ENCODE assay signal across 17 mouse cellular contexts in the genomic region with DNA sequence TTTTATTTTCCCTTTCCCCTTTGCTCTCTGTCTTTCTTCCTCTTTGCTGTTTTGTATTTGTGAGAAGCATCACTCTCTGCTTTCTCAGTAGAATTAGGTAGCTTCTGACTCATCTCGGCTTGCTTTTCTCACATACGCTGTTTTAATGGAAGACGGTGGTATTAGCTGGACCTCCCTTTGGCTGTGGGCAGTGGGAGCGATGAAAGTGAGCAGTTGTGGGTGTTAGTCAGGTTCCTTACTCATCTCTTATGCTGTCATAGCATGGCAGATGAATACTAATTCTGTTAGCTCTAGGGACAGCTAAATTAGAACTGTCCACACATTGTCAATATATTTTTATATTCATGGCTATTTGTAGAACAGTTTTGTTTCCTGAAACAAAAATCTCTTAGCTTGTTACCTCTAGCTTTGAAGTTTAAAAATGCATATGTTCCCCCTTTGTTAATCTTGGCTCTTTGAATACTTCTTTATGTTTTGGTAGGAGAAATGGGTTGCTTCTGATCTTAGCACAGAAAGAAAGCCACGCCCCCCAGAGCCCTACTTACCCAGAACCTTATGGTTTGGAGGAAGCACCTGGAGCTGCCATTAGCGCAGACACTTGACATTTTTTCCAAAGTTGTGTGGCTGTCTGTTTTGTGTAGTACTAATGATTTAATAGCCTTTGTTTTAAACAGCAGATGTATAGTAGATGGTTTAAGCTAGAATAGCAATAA.
DNase-seq lines count a peak whose midpoint lies in the region; ATAC-seq and TF ChIP-seq lines count a peak whose summit lies in the region.
"Had no signal": no experiment of that assay in that cellular context is flagged by ENCODE, and none has a peak within 500 bp of the region (broad histone marks: within the 10 kb centered on the region; RNA-seq: fewer than 3 reads in every experiment).

No protein-coding gene starts in this region.

- TF ChIP-seq CTCF in intestine, postnatal 0 days (IDR thresholded peaks at IDR 0.05; ENCODE audit: low read depth) = no peak

- H3K4me2 ChIP-seq in embryonic facial prominence, embryonic 12.5 days (replicated peaks) = no peak overlapping the region
- H3K4me2 ChIP-seq in intestine, postnatal 0 days (replicated peaks; ENCODE audit: low read depth) = no peak overlapping the region
- H3K4me2 ChIP-seq: liver, embryonic 12.5 days; midbrain, embryonic 13.5 days; neural tube, embryonic 13.5 days had no signal

- no peak overlapping the region for H3K4me3 ChIP-seq in embryonic facial prominence, embryonic 12.5 days
- no peak overlapping the region for H3K4me3 ChIP-seq in intestine, postnatal 0 days (ENCODE audit: low read depth, low read length)
- H3K4me3 ChIP-seq: erythroblast, embryonic 14.5 days; liver, embryonic 12.5 days; midbrain, embryonic 13.5 days; neural tube, embryonic 13.5 days had no signal

- H3K36me3 ChIP-seq in embryonic facial prominence, embryonic 12.5 days = 0 out of 2 replicates have a peak, but pooled peaks cover 3% of the 10 kb centered on the region
- H3K36me3 ChIP-seq in intestine, postnatal 0 days (ENCODE audit: control insufficient read depth, insufficient read depth) = no peaks in the 10 kb centered on the region
- H3K36me3 ChIP-seq: G1E; liver, embryonic 12.5 days; midbrain, embryonic 13.5 days; neural tube, embryonic 13.5 days had no signal

- H3K9ac ChIP-seq in embryonic facial prominence, embryonic 12.5 days = no peak overlapping the region
- no peak overlapping the region for H3K9ac ChIP-seq in intestine, postnatal 0 days (ENCODE audit: low read depth, low read length)
- H3K9ac ChIP-seq: liver, embryonic 12.5 days; midbrain, embryonic 13.5 days; neural tube, embryonic 13.5 days had no signal

- no peak for DNase-seq in frontal cortex, postnatal 36 days (ENCODE audit: low spot score in 2 of 2)
- peak; percentile 31 for DNase-seq in 3T3-L1 (ENCODE audit: low read depth, low spot score)
- peak; percentile 47 to 55 for DNase-seq in thymus, adult 18-20 months
- DNase-seq in embryo, embryonic 11 days = no peak
- no peak for DNase-seq in urinary bladder, postnatal 4 days (ENCODE audit: low spot score in 2 of 2)
- DNase-seq: cerebellum, postnatal 10 days; heart, postnatal 10 days; kidney, postnatal 36 days; lung, postnatal 10 days had no signal

- H3K27me3 ChIP-seq in embryonic facial prominence, embryonic 12.5 days = no peaks in the 10 kb centered on the region
- H3K27me3 ChIP-seq in intestine, postnatal 0 days (replicated peaks; ENCODE audit: control insufficient read depth, insufficient read depth, low read length) = no peaks in the 10 kb centered on the region
- H3K27me3 ChIP-seq: liver, embryonic 12.5 days; midbrain, embryonic 13.5 days; neural tube, embryonic 13.5 days had no signal

- 83% methylated on average over 6 of the region's 6 CpGs for WGBS in embryonic facial prominence, embryonic 12.5 days
- WGBS in intestine, postnatal 0 days = 91% methylated on average over 6 of the region's 6 CpGs

- no peaks in the 10 kb centered on the region for H3K9me3 ChIP-seq in embryonic facial prominence, embryonic 12.5 days
- H3K9me3 ChIP-seq in intestine, postnatal 0 days (ENCODE audit: control insufficient read depth) = no peaks in the 10 kb centered on the region
- H3K9me3 ChIP-seq: G1E; liver, embryonic 12.5 days; midbrain, embryonic 13.5 days; neural tube, embryonic 13.5 days had no signal

- H3K4me1 ChIP-seq in embryonic facial prominence, embryonic 12.5 days = peaks cover 33% of the 10 kb centered on the region
- peaks cover 13% of the 10 kb centered on the region for H3K4me1 ChIP-seq in intestine, postnatal 0 days (replicated peaks; ENCODE audit: control insufficient read depth, insufficient read depth, low read length)
- H3K4me1 ChIP-seq: neural tube, embryonic 13.5 days had no signal

- peak; percentile 68 for ATAC-seq in frontal cortex, adult (ENCODE audit: low TSS enrichment)
- ATAC-seq in embryonic facial prominence, embryonic 12.5 days (ENCODE audit: insufficient number of reproducible peaks, insufficient read depth, low FRiP score, low TSS enrichment) = no peak
- no peak for ATAC-seq in intestine, postnatal 0 days
- ATAC-seq: liver, embryonic 12.5 days; midbrain, embryonic 13.5 days had no signal

- peak overlapping the region; percentile 71 for H3K27ac ChIP-seq in embryonic facial prominence, embryonic 12.5 days
- H3K27ac ChIP-seq in intestine, postnatal 0 days (ENCODE audit: low read depth, low read length) = no peak overlapping the region
- H3K27ac ChIP-seq: liver, embryonic 12.5 days; midbrain, embryonic 13.5 days; neural tube, embryonic 13.5 days had no signal

Comparison
In these comparisons a context has a peak if more than half of its experiments do, and no peak if none do; other contexts are left out.
1. DNase-seq: peak in 3T3-L1 (single experiment) and thymus, adult 18-20 months (2 of 2); none in frontal cortex, postnatal 36 days (0 of 2), embryo, embryonic 11 days (single experiment) and urinary bladder, postnatal 4 days (0 of 2).